Mouse (Mus musculus) spleen, postnatal 10 days (tissue): ENCODE data around the gene Arl15.
A peak's percentile ranks its signal among the peaks of the same experiment; 100 is the strongest.

ENCODE experiments used
- DNase-seq, 2 experiments: peaks; one replicate each; pipeline ENCODE4 v3.0.0; 2021 to 2022; ENCODE audit warnings: low spot score in 2 of 2

Gene Arl15

GRCm38 (mm10) chr13:113844717-113845116 lies 50.4 kb downstream of the Arl15 start:
- DNase-seq = no peak

GRCm38 (mm10) chr13:113845229-113845628 lies 50.9 kb downstream of the Arl15 start:
- no peak for DNase-seq

DNA sequence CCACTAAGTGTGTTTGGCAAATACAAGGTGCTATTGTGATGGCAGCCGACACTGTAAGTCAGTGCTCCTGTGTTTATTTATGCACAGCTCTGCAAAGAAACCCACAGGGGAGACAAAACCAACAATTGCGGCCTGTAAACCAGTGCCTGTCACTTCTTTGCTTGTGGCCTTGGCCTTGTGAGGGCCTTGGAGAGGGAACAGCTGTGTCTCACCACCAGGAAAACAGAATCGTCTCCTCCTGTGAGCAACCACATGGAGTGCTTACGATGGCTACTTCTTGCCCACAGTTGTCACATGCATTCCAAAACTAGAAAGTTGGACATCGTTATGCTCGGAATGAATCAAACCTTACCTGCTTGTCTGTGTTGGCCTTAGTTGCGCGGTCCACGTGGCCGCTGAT lies 52.1 kb downstream of the Arl15 start:
- no peak for DNase-seq

DNA sequence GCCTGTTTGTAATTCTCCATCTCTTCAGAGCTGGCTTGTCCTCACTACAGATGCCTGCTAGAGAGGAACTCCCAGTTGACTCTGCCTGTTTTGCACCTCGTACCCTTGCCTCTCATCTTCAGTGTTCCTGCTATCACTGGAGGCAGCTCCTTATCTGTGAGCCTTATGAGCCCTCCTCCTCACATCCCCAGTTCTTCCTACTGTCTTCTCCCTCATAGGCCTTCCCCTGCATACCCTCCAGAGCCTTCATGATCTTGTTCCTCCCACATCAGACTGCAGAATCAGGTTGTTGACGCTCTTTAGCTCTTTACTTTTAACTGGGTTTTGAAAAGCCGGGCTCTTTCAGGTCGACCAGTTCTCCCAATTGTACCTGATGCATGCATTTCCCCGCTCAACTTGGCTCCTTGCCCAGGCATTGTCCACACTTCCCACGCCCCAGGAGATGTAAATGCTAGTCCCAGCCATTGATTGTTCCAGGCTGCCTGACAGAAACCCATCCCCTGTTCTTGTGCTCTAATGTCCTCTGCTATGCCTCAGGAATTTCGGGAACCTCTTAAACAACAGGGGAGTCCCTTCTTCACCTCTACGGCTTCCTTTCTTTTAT lies 56.2 kb downstream of the Arl15 start:
- DNase-seq = no peak

GRCm38 (mm10) chr13:113851602-113852375 lies 57.5 kb downstream of the Arl15 start:
- no peak for DNase-seq

DNA sequence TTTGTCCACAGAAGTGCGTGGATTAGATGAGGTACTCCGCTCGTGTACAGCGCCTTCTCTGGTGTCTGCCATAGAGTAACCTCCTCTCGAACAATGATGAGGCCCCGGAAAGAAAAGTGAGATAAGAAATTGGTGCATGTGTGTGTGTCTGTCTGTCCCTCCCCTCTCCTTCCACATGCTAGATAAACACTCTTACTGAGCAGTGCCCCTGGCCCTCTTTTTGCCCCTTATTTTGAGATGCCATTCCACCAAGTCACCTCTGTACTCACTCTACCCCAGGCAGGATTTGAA lies 58.0 kb downstream of the Arl15 start:
- no peak for DNase-seq

GRCm38 (mm10) chr13:113854146-113854545 lies 59.8 kb downstream of the Arl15 start:
- DNase-seq = no peak

DNA sequence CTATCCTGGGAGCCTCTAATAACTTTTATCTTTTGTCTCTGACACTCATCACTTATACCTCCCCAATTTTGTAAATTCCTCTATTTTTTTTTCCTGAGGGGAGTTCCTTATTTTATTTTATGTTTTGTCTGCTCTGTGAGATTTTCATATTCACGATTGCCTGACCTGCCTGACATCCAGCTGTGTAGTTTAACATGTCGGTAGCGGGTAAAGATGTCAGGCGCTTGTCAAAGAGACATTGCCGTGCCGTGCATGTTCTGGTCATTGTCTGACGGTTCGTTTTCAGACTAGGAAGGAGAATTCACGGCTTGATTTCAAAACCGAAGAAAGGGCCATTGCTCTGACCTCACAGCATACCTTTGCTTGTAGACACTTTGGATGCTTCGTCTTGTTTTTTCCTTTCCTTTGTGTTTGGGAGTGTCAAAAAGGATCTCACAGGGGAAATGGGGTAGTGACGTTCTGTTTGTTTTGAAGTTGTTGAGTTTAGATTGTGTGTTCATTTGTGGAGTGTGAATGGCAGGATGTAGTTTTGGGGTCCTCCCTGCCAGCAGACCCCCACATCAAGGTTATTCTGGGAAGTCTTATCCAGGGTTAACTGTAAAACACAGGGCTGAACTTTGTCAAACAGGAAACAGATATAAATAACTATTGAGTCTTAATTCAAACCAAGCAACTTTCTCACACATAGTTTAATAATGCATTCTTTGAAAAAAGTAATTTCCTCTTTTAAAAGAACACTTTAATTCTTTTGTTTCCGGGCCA lies 60.4 kb downstream of the Arl15 start:
- DNase-seq = no peak

- no peak for DNase-seq
These were observed 62.6 kb downstream of the Arl15 start for GRCm38 (mm10) chr13:113856946-113857345.

- DNase-seq = no peak
These were observed 64.5 kb downstream of the Arl15 start for GRCm38 (mm10) chr13:113858667-113859391.

DNA sequence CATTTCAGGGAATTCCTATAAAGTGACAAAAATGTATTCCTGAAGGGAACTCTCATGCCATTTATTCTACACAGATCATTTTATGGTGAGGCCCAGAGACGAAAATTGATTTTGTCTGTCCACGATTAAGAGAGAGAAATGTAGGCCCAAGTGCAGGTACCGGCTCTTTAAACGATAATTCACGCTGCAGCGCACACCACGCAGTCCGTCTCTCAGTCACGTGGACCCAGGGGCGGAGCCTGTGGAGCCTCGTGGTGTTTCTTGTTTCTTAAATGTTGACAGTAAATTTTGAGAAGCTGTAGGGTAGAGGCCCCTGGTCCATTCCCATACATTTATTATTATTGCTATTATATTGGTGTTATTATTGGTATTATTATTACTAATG lies 65.1 kb downstream of the Arl15 start:
- peak in 1 of 2 experiments; percentile 74 for DNase-seq

GRCm38 (mm10) chr13:113860816-113861215 lies 66.5 kb downstream of the Arl15 start:
- no peak for DNase-seq

- DNase-seq = no peak
These were observed 66.9 kb downstream of the Arl15 start for GRCm38 (mm10) chr13:113861231-113861630.

- DNase-seq = no peak
These were observed 68.6 kb downstream of the Arl15 start for GRCm38 (mm10) chr13:113862951-113863350.

GRCm38 (mm10) chr13:113863688-113864087 lies 69.4 kb downstream of the Arl15 start:
- DNase-seq = no peak

- DNase-seq = no peak
These were observed 70.0 kb downstream of the Arl15 start for GRCm38 (mm10) chr13:113864278-113864677.

DNA sequence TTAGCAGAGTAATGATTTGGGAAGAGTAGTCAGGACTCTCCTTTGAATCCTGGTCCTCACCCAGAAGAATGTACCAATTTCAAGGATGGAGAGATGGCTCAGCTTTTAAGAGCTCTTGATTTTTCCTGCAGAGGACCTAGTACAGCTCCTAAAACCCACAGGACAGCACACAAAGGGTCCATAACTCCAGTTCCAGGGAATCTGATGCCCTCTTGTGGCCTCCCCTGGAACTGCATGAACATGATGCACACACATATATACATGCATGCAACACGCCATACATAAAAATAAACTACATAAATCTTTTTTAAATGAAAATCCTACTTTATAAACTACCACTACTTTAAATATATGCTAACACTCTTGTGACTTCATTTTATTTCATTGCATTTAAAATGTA lies 70.6 kb downstream of the Arl15 start:
- peak; percentile 53 to 77 for DNase-seq

- DNase-seq = no peak
These were observed 71.1 kb downstream of the Arl15 start for GRCm38 (mm10) chr13:113865378-113865777.

- peak in 1 of 2 experiments; percentile 79 for DNase-seq
These were observed 71.5 kb downstream of the Arl15 start for GRCm38 (mm10) chr13:113865806-113866205.

DNA sequence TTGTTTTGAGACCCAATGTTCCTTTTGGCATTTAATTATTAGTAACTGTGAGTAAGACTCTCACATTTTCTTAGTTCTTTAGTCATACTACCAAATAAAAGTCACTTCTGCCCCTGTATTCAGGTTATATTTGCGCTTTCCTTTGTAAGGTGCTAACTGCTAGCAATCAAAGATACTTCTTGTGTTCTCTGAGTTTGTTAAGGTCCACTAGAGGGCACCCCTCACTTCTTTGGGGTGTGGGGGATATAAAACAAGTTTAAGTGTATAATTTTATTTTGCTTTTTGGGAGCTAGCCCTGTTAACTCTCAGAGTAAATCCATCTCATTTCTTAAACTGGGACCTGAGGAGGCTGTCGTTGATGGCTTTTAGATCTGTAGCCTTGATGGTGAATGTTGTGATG lies 73.4 kb downstream of the Arl15 start:
- DNase-seq = no peak

GRCm38 (mm10) chr13:113869212-113870205 lies 75.2 kb downstream of the Arl15 start:
- peak in 1 of 2 experiments; percentile 76 for DNase-seq
